Mouse (Mus musculus) limb, embryonic 14.5 days (tissue): ENCODE data around the gene Tmcc3. TPM values are rescaled to one million over a fixed set of nuclear protein-coding genes. Genes with fewer than 3 reads are reported as not detected.

Experiments used
- ATAC-seq: fragments of 200-750 bp; cut with Nextera tagmentation; 2 replicates; pipeline ENCODE4 v1.8.0; 2017; ENCODE audit warnings: low read depth, moderate number of reproducible peaks, moderate TSS enrichment; ENCODE audit not compliant: low FRiP score
- DNase-seq: peaks from one replicate; pipeline ENCODE4 v3.0.0-alpha.2; 2015; ENCODE audit warnings: low spot score
- H3K27ac ChIP-seq: fragments of 300-500 bp; sonication (generic); replicated peaks from 2 replicates; pipeline ENCODE4 v1.5.1; 2014; ENCODE audit warnings: low read depth, mild to moderate bottlenecking, low read length, moderate library complexity, mixed read lengths
- H3K27me3 ChIP-seq: fragments of 300-500 bp; sonication (generic); 2 replicates; pipeline ENCODE4 v1.6.1; 2014; ENCODE audit warnings: low read length, mixed read lengths; ENCODE audit not compliant: control insufficient read depth, insufficient read depth
- H3K36me3 ChIP-seq: fragments of 300-500 bp; sonication (generic); 2 replicates; pipeline ENCODE4 v1.6.1; 2014; ENCODE audit warnings: mild to moderate bottlenecking, low read length, moderate library complexity, mixed read lengths; ENCODE audit not compliant: control insufficient read depth, insufficient read depth
- H3K4me1 ChIP-seq: fragments of 300-500 bp; sonication (generic); 2 replicates; pipeline ENCODE4 v1.6.1; 2014; ENCODE audit warnings: antibody characterized with exemption, low read length, mixed read lengths; ENCODE audit not compliant: control insufficient read depth, insufficient read depth
- H3K4me2 ChIP-seq: fragments of 300-500 bp; sonication (generic); replicated peaks from 2 replicates; pipeline ENCODE4 v1.6.1; 2014; ENCODE audit warnings: low read depth, mild to moderate bottlenecking, low read length, moderate library complexity; ENCODE audit not compliant: severe bottlenecking
- H3K4me3 ChIP-seq: fragments of 300-500 bp; sonication (generic); replicated peaks from 2 replicates; pipeline ENCODE4 v1.5.1; 2014; ENCODE audit warnings: low read length
- H3K9ac ChIP-seq: fragments of 300-500 bp; sonication (generic); 2 replicates; pipeline ENCODE4 v1.6.1; 2014; ENCODE audit warnings: mild to moderate bottlenecking, low read depth, low read length, moderate library complexity; ENCODE audit not compliant: severe bottlenecking
- H3K9me3 ChIP-seq: fragments of 300-500 bp; sonication (generic); 2 replicates; pipeline ENCODE4 v1.6.1; 2016; ENCODE audit warnings: low read length; ENCODE audit not compliant: control insufficient read depth
- POLR2A ChIP-seq: fragments of 200-500 bp; IDR thresholded peaks from 2 replicates; pipeline ENCODE4 v1.8.0; 2012; ENCODE audit warnings: inconsistent platforms, mild to moderate bottlenecking, moderate library complexity, borderline replicate concordance; ENCODE audit not compliant: insufficient read depth, insufficient read length; ENCODE audit errors: extremely low read depth
- WGBS: fragments of 180-500 bp; shearing (Covaris S2); extraction: QIAGEN DNeasy Blood & Tissue Kit; methylation state at CpG from one replicate; pipeline ENCODE4 v1.1.7; 2014; 5-methylcytosine and 5-hydroxymethylcytosine counted together
- polyA plus RNA-seq, 2 experiments: library from polyadenylated mRNA; depleted of rRNA in 1 of 2; stranded (reverse) in 1 of 2; unstranded in 1 of 2; fragments of >200 nt; fragmentation: Nextera tagmentation in 1 of 2; extraction: Ambion mirVana in 1 of 2; gene quantifications; 2 replicates each; pipeline versions ENCODE4 v1.2.1 to v1.2.3; 2012 to 2014

The Tmcc3 gene
- polyA plus RNA-seq, 2 experiments: 10.5 to 18.2 TPM

DNA sequence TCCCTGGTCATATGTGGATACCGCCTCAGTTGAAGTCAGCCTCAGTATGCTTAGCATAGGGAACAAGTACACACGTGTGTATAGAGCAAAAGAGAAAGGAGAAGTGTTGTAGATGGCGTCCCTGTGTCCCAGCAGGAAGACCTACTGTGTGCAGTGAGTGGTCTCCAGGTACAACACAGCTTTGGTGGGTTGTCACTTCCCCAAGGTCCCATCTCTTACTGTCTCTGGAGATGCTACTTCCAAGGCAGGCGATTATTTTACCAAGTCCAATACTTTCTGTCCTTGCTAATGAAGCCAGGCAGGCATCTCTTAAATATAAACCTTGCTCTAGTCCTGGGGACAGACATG lies 69.6 kb downstream of the Tmcc3 start:
- H3K4me2 ChIP-seq: no peak overlapping the region
- WGBS: 81% methylated on average over 4 of the region's 4 CpGs
- DNase-seq (no peak), ATAC-seq (no peak)
- no peaks in the 10 kb centered on the region for H3K27me3 ChIP-seq
- H3K27ac ChIP-seq: no peak overlapping the region
- H3K4me3 ChIP-seq: no peak overlapping the region
- peaks cover 10% of the 10 kb centered on the region for H3K9me3 ChIP-seq
- TF ChIP-seq POLR2A: no peak
- H3K9ac ChIP-seq: no peak overlapping the region
- H3K4me1 ChIP-seq: no peaks in the 10 kb centered on the region
- no peaks in the 10 kb centered on the region for H3K36me3 ChIP-seq

DNA sequence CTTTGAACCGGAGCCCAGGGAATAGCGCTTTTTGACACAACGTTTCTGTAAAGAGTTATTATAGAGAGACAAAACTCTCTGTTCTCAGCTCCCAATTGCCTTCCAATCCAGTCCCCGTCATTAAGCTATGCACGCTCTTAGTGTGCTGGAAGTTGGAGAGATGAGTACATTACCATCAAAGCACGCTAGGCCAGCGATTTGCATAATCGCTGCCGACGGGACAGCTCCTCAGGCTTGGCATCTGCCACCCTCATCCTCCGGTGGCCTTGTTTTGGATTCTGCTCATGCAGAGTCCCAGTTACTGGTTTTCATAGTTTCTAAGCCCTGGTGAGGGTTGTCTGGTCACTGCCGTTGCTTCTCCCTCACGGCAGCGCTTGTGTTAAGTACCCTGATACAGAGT lies 70.9 kb downstream of the Tmcc3 start:
- Histone ChIP-seq H3K4me3 (no peak overlapping the region), H3K4me2 (no peak overlapping the region), H3K36me3 (no peaks in the 10 kb centered on the region), H3K27me3 (no peaks in the 10 kb centered on the region), H3K27ac (no peak overlapping the region), H3K9ac (no peak overlapping the region), H3K9me3 (peaks cover 10% of the 10 kb centered on the region), H3K4me1 (no peaks in the 10 kb centered on the region)
- 86% methylated on average over 14 of the region's 14 CpGs for WGBS
- no peak for TF ChIP-seq POLR2A
- no peak for ATAC-seq
- no peak for DNase-seq

DNA sequence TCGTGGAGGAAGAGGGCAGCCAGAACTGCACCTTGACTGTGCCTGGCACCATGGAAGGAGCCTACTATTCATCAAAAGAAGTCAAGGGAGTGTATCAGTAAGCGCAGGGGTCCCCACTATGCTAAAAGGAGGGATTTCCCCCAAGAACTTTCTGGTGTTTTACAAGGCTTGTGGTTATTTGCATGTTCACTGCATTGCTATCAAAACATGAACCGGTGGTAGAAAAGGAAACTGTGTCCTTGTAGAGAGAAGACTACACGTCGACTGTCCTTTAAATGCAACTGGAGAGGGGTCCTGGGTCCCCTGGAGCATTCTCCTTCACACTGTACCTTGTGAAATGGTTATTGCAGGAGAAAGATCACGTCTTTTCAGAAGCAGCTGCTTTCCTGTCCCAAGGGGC lies 71.8 kb downstream of the Tmcc3 start:
- Histone ChIP-seq H3K4me2 (no peak overlapping the region), H3K4me1 (no peaks in the 10 kb centered on the region), H3K9ac (no peak overlapping the region), H3K9me3 (peaks cover 10% of the 10 kb centered on the region), H3K36me3 (no peaks in the 10 kb centered on the region), H3K27ac (no peak overlapping the region), H3K27me3 (no peaks in the 10 kb centered on the region), H3K4me3 (no peak overlapping the region)
- DNase-seq (no peak), ATAC-seq (no peak)
- 76% methylated on average over 6 of the region's 6 CpGs for WGBS
- TF ChIP-seq POLR2A: no peak

DNA sequence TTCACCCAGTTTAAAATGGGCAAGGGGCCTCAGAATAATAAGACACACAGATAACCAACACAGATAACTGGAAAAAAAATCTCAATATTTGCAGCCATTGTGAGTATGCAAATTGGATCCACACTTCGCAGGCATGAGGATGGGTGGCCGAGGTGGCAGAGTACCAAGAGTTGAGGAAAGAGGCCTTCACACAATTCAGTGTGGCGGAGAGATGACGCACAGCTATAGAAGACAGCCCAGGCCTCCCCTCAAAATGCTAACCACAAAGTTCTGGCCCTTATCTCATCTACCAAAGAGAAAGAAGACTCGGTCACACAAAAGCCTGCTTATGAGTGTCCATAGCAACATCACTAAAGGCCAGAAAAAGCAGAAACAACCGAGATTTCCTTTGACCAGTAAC lies 77.5 kb downstream of the Tmcc3 start:
- no peak overlapping the region for H3K27ac ChIP-seq
- no peak overlapping the region for H3K4me2 ChIP-seq
- 92% methylated on average over 6 of the region's 6 CpGs for WGBS
- ATAC-seq: no peak
- TF ChIP-seq POLR2A: no peak
- no peaks in the 10 kb centered on the region for H3K4me1 ChIP-seq
- H3K4me3 ChIP-seq: no peak overlapping the region
- no peak overlapping the region for H3K9ac ChIP-seq
- no peaks in the 10 kb centered on the region for H3K27me3 ChIP-seq
- H3K36me3 ChIP-seq: no peaks in the 10 kb centered on the region
- peaks cover 10% of the 10 kb centered on the region for H3K9me3 ChIP-seq
- no peak for DNase-seq

DNA sequence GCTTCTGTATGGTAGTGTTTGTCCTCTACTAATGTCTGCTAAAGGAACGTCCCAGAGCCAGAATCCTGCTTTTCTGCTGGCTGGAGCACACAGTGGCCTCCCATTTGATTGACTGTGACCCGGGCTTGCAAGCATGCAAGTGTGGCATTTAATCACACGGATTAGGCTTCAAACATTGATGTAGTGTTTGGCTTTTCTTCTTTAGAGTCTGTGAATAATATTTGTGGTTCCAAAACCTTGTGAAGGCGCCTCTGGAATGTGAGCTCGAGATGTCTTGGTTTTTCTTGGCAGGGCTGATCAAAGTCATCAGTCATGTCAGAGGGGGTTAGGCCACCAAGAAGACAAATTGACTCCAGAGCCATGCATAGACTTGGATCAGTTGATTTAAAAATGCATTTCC lies 79.3 kb downstream of the Tmcc3 start:
- 68% methylated on average over 5 of the region's 5 CpGs for WGBS
- ATAC-seq: no peak
- Histone ChIP-seq H3K36me3 (no peaks in the 10 kb centered on the region), H3K4me1 (no peaks in the 10 kb centered on the region), H3K4me3 (no peak overlapping the region), H3K27ac (no peak overlapping the region), H3K27me3 (no peaks in the 10 kb centered on the region), H3K9me3 (peaks cover under 1% of the 10 kb centered on the region; the same call in 1 of the 2 replicates), H3K9ac (no peak overlapping the region), H3K4me2 (no peak overlapping the region)
- TF ChIP-seq POLR2A: no peak
- DNase-seq: no peak

DNA sequence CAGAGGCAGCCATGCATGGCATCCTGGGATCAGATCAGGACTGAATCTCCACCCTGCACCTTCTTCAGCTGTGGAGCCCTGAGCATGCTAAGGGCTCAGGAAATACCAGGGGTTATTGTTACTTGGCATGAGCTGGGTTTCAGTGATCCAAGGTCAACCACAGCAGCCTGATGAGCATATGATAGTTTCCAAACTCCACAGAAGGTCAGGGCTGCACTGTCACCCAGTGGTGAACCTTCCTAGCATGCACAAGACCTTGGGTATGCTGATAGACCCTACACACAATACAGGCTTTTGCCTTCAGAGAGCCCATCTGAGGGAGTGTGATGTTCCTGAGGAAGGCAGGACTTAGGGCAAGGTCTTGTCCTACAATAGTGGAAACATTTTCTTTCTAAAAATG lies 82.5 kb downstream of the Tmcc3 start:
- no peak for TF ChIP-seq POLR2A
- H3K4me3 ChIP-seq: no peak overlapping the region
- H3K36me3 ChIP-seq: no peaks in the 10 kb centered on the region
- no peaks in the 10 kb centered on the region for H3K9me3 ChIP-seq
- H3K9ac ChIP-seq: no peak overlapping the region
- no peak for DNase-seq
- no peak overlapping the region for H3K27ac ChIP-seq
- H3K27me3 ChIP-seq: no peaks in the 10 kb centered on the region
- H3K4me1 ChIP-seq: no peaks in the 10 kb centered on the region
- ATAC-seq: no peak
- no peak overlapping the region for H3K4me2 ChIP-seq
